Mouse (Mus musculus) embryonic facial prominence, embryonic 12.5 days (tissue): ENCODE data around the gene BC029722. TPM values are rescaled to one million over a fixed set of nuclear protein-coding genes. Genes with fewer than 3 reads are reported as not detected.
"Not testable (repeated sequence)": the region's sequence is repeated elsewhere in the genome, so short reads cannot be mapped to it uniquely, and the experiment has no call there.

Experiments used
- ATAC-seq: fragments of 200-750 bp; cut with Nextera tagmentation; 2 replicates; pipeline ENCODE4 v1.8.0; 2017; ENCODE audit not compliant: insufficient number of reproducible peaks, insufficient read depth, low FRiP score, low TSS enrichment
- H3K27ac ChIP-seq: fragments of 300-500 bp; sonication (generic); 2 replicates; pipeline ENCODE4 v1.5.1; 2016; ENCODE audit warnings: mild to moderate bottlenecking
- H3K27me3 ChIP-seq: fragments of 300-500 bp; sonication (generic); 2 replicates; pipeline ENCODE4 v1.6.1; 2016; ENCODE audit warnings: mild to moderate bottlenecking, moderate library complexity
- H3K36me3 ChIP-seq: fragments of 300-500 bp; sonication (generic); 2 replicates; pipeline ENCODE4 v1.6.1; 2016; ENCODE audit warnings: mild to moderate bottlenecking
- H3K4me1 ChIP-seq: fragments of 300-500 bp; sonication (generic); 2 replicates; pipeline ENCODE4 v1.6.1; 2016
- H3K4me2 ChIP-seq: fragments of 300-500 bp; sonication (generic); replicated peaks from 2 replicates; pipeline ENCODE4 v1.6.1; 2016; ENCODE audit warnings: mild to moderate bottlenecking, moderate library complexity
- H3K4me3 ChIP-seq: fragments of 300-500 bp; sonication (generic); 2 replicates; pipeline ENCODE4 v1.5.1; 2016; ENCODE audit warnings: mild to moderate bottlenecking
- H3K9ac ChIP-seq: fragments of 300-500 bp; sonication (generic); 2 replicates; pipeline ENCODE4 v1.6.1; 2016; ENCODE audit warnings: mild to moderate bottlenecking, moderate library complexity
- H3K9me3 ChIP-seq: fragments of 300-500 bp; sonication (generic); 2 replicates; pipeline ENCODE4 v1.6.1; 2016; ENCODE audit warnings: mild to moderate bottlenecking, moderate library complexity
- WGBS: fragments of 180-500 bp; shearing (Covaris S2); methylation state at CpG from one replicate; pipeline ENCODE4 v1.1.7; 2016; 5-methylcytosine and 5-hydroxymethylcytosine counted together
- polyA plus RNA-seq: library from polyadenylated mRNA; unstranded; fragments of >200 nt; fragmentation: Nextera tagmentation; extraction: Ambion mirVana; gene quantifications from 2 replicates; pipeline ENCODE4 v1.2.1, GENCODE M21; 2016

Gene BC029722
- polyA plus RNA-seq, 1 experiment from 2014 or later, result 13.4 TPM

- H3K4me3 ChIP-seq, result no peak overlapping the region
- no peak overlapping the region for H3K27ac ChIP-seq
- 63% methylated on average over 3 of the region's 3 CpGs for WGBS
Measured at GRCm38 (mm10) chr2:155837961-155838360, 18.7 kb upstream of the BC029722 start.

DNA sequence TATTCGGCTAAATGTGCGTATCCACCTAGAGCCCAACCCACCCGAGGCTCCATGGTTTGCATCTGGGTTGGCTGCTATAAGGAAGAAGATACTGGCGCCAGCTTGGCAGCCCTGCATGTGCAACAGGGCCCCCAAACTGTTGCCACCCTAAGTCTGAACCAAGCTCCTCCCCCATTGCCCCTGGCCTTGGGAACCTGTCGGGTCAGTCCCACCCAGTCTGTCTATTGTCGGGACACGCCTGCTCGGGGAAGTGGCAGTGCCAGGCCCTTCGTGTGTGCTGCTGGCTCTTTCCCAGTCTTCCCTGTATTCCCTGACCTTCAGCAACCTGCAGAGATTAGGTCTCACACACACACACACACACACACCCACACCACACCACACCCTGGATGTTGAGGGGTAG is 15.5 kb upstream of the BC029722 start, which contains the start of gene Fam83c:
Gene Fam83c, minus strand, starts transcription at position 123 of the 400 bp plus-strand sequence.
- Histone ChIP-seq H3K4me2 (no peak within 1 kb of the TSS), H3K27me3 (0 out of 2 replicates have a peak, but pooled peaks cover 11% of the 10 kb centered on the region), H3K36me3 (no peaks in the 10 kb centered on the region), H3K4me1 (no peaks in the 10 kb centered on the region), H3K9ac (no peak within 1 kb of the TSS), H3K4me3 (no peak within 1 kb of the TSS), H3K27ac (no peak within 1 kb of the TSS), H3K9me3 (no peaks in the 10 kb centered on the region)
- 58% methylated on average over 9 of the region's 9 CpGs for WGBS
- no peak for ATAC-seq

More at GRCm38 (mm10) chr2:155837961-155838360, 18.7 kb upstream of the BC029722 start:
- H3K9me3 ChIP-seq, result no peaks in the 10 kb centered on the region
- no peak overlapping the region for H3K9ac ChIP-seq
- no peaks in the 10 kb centered on the region for H3K36me3 ChIP-seq
- H3K4me2 ChIP-seq, result no peak overlapping the region
- ATAC-seq, result no peak
- H3K27me3 ChIP-seq, result 0 out of 2 replicates have a peak, but pooled peaks cover 11% of the 10 kb centered on the region
- H3K4me1 ChIP-seq, result no peaks in the 10 kb centered on the region

GRCm38 (mm10) chr2:155832087-155832486 is 12.9 kb upstream of the BC029722 start:
- not testable (repeated sequence) for H3K4me2 ChIP-seq, H3K9me3 ChIP-seq, H3K9ac ChIP-seq, H3K4me3 ChIP-seq, H3K36me3 ChIP-seq, H3K27ac ChIP-seq, H3K4me1 ChIP-seq, ATAC-seq
- 0 out of 2 replicates have a peak, but pooled peaks cover 11% of the 10 kb centered on the region for H3K27me3 ChIP-seq
- whole genome bisulfite sequencing, result 73% methylated on average over 1 of the region's 1 CpGs

DNA sequence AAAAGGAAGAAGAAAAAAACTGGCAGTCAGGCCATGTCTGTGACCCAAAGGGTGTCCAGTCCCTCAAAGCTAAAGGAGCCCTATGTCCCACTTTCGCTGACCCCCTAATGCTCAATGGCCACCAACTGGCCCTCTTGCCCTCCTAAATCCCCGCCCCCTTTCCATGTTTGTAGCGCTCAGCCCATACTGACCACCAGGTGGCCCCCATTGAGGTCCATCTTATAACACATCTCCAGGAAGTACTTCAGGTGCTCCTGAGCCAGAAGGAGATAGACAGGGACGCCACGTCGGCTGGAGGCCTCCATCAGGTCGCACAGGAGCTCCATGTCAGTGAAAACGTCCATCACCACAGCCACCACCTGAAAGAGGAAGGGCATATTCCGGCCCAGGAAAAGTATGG is 12.1 kb upstream of the BC029722 start:
- Histone ChIP-seq H3K9ac (no peak overlapping the region), H3K27me3 (0 out of 2 replicates have a peak, but pooled peaks cover 11% of the 10 kb centered on the region), H3K36me3 (no peaks in the 10 kb centered on the region), H3K4me3 (no peak overlapping the region), H3K9me3 (no peaks in the 10 kb centered on the region), H3K4me2 (no peak overlapping the region), H3K27ac (no peak overlapping the region), H3K4me1 (peaks cover 10% of the 10 kb centered on the region)
- no peak for ATAC-seq
- WGBS, result 63% methylated on average over 9 of the region's 9 CpGs

DNA sequence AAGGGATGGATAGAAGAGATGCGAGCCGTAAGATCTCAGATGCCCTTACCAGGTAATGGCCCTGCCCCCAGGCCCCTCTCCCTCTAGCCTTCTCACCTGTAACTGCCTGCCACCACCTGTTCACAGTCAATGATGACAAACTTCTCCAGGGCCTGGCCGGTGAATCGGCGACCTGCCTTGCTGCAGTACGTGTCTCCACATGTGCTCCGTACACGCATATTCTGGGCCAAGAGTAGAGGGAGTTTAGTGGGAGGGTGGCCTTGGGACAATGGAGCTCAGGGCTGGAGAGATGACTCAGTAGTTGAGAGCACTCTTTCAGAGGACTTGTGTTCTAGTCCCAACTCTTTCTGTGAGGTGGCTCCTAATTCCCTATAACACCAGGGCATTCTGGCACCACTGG is 11.6 kb upstream of the BC029722 start:
- Histone ChIP-seq H3K9ac (no peak overlapping the region), H3K27ac (no peak overlapping the region), H3K4me3 (no peak overlapping the region), H3K9me3 (no peaks in the 10 kb centered on the region), H3K4me1 (peaks cover 10% of the 10 kb centered on the region), H3K4me2 (no peak overlapping the region), H3K36me3 (no peaks in the 10 kb centered on the region), H3K27me3 (0 out of 2 replicates have a peak, but pooled peaks cover 11% of the 10 kb centered on the region)
- 92% methylated on average over 8 of the region's 8 CpGs for WGBS
- ATAC-seq, result no peak

- H3K27me3 ChIP-seq, result no peaks in the 10 kb centered on the region
- H3K36me3 ChIP-seq, result peaks cover 22% of the 10 kb centered on the region
- peak; percentile 92 for ATAC-seq
- peaks cover 18% of the 10 kb centered on the region for H3K4me1 ChIP-seq
- peak within 1 kb of the TSS; percentile 81 for H3K9ac ChIP-seq
- H3K9me3 ChIP-seq, result no peaks in the 10 kb centered on the region
- H3K27ac ChIP-seq, result peak within 1 kb of the TSS; percentile 82
- peak within 1 kb of the TSS; percentile 85 for H3K4me2 ChIP-seq
- H3K4me3 ChIP-seq, result peak within 1 kb of the TSS; percentile 96
- WGBS, result 4% methylated on average over 27 of the region's 27 CpGs
Measured at GRCm38 (mm10) chr2:155826630-155827424, 7.6 kb upstream of the BC029722 start, which contains the start of gene Eif6. Gene Eif6, minus strand, starts transcription at chr2:155826925.

DNA sequence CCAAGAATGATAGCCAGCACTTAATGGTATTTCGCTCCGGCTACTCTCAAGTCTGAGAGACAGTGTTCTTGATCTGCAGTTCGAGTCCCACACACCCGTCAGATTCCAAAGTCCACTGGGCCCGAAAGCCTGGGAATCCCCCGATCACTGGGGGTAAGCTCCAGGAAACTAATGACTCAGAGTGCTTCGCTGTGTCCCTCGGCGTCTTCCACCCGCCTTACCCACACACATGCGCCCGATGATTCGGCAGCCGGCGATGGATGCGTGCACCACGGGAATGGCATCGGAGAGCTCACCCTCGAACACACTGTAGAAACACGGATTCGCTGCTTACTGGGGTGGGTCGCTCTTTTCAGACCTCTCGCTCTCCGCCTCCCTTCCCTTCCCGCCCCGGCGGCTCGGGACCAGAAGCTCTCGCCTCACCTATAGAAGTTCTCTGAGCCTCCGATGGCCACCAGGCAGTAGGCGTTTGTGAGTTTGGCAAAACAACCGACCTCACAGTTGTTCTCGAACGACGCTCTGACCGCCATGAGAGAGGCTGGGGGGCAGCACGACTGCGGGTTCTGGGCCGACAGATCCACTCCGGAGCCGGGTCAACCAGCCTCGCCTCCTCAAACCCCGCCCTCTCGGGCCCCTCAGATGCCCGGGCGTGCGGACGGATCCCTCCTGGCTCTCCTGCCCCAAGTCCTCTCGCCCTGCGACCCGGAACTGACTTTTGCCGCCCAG is 6.8 kb upstream of the BC029722 start:
- Histone ChIP-seq H3K9me3 (no peaks in the 10 kb centered on the region), H3K4me1 (peaks cover 18% of the 10 kb centered on the region), H3K27me3 (no peaks in the 10 kb centered on the region), H3K36me3 (peaks cover 28% of the 10 kb centered on the region), H3K4me3 (peak overlapping the region; percentile 96), H3K9ac (peak overlapping the region; percentile 81), H3K27ac (peak overlapping the region; percentile 82), H3K4me2 (peak overlapping the region; percentile 85)
- 2% methylated on average over 52 of the region's 52 CpGs for whole genome bisulfite sequencing
- peak; percentile 43 for ATAC-seq

DNA sequence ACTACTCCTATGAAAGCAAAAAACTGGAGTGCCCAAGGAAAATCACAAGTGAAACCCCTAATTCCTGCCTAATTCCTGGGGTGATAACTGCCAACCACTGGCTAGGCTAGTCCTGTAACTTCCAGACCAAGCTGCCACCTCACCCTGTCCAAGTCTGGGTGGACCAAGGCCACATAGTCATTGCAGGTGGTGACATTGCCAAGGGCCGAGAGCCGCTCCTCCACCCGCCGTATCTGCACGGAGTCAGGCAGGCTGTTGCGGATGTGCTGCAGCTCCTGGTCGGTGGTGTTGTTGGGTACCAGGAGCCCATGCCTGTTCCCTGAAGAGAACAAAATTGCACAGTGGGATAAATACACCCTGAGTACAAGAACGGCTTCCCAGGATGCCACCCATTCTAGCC is 4.5 kb upstream of the BC029722 start:
- H3K4me3 ChIP-seq, result no peak overlapping the region
- H3K9ac ChIP-seq, result no peak overlapping the region
- no peak for ATAC-seq
- 92% methylated on average over 8 of the region's 8 CpGs for WGBS
- H3K36me3 ChIP-seq, result peaks cover 44% of the 10 kb centered on the region
- no peaks in the 10 kb centered on the region for H3K9me3 ChIP-seq
- H3K27me3 ChIP-seq, result no peaks in the 10 kb centered on the region
- no peak overlapping the region for H3K4me2 ChIP-seq
- no peak overlapping the region for H3K27ac ChIP-seq
- peaks cover 24% of the 10 kb centered on the region for H3K4me1 ChIP-seq

DNA sequence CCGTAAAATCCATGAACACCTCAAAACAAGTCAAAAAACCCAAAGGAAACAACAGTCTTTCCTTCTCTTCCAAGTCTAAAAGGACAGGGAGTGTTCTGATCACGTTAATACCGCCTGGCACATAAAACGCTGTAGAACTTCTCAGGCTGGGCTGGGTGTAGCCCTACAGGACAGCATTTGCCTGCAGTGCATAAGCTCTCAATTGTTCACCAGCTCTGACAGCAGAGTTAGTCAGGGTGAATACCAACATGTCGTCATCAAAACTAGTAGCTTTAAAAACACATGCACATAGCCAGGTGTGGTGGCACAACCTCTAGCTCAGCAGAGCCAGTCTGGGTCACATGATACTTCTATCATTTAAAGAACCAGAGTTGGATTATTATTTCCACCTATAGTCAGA is 1.6 kb upstream of the BC029722 start:
- no peak overlapping the region for H3K9ac ChIP-seq
- WGBS, result 85% methylated on average over 5 of the region's 5 CpGs
- H3K9me3 ChIP-seq, result no peaks in the 10 kb centered on the region
- no peaks in the 10 kb centered on the region for H3K27me3 ChIP-seq
- H3K4me2 ChIP-seq, result no peak overlapping the region
- H3K36me3 ChIP-seq, result peaks cover 44% of the 10 kb centered on the region
- peaks cover 18% of the 10 kb centered on the region; the same call in 1 of the 2 replicates for H3K4me1 ChIP-seq
- ATAC-seq, result no peak
- no peak overlapping the region for H3K27ac ChIP-seq
- H3K4me3 ChIP-seq, result no peak overlapping the region

- peak overlapping the region; percentile 95 for H3K4me2 ChIP-seq
- peaks cover 11% of the 10 kb centered on the region; the same call in 1 of the 2 replicates for H3K4me1 ChIP-seq
- H3K9me3 ChIP-seq, result no peaks in the 10 kb centered on the region
- 61% methylated on average over 6 of the region's 6 CpGs for WGBS
- H3K27ac ChIP-seq, result peak overlapping the region; percentile 84
- H3K9ac ChIP-seq, result peak overlapping the region; percentile 70
- peak; percentile 57 for ATAC-seq
- no peaks in the 10 kb centered on the region for H3K27me3 ChIP-seq
- H3K36me3 ChIP-seq, result peaks cover 44% of the 10 kb centered on the region
- H3K4me3 ChIP-seq, result peak overlapping the region; percentile 62
Measured at GRCm38 (mm10) chr2:155819449-155820251, 424 bp upstream of the BC029722 start.
